Mouse (Mus musculus) thymus, postnatal 0 days (tissue): ENCODE measurements around the gene Vmn1r74. TPM values are rescaled to one million over a fixed set of nuclear protein-coding genes. Genes with fewer than 3 reads are reported as not detected.
"Not testable (repeated sequence)": the region's sequence is repeated elsewhere in the genome, so short reads cannot be mapped to it uniquely, and the experiment has no call there.

Experiments used
- DNase-seq: peaks from one replicate; pipeline ENCODE4 v3.0.0-alpha.2; 2015; ENCODE audit warnings: low spot score
- polyA plus RNA-seq: library from polyadenylated mRNA; unstranded; fragments of >200 nt; fragmentation: Nextera tagmentation; extraction: Ambion mirVana; gene quantifications from 2 replicates; pipeline ENCODE4 v1.2.1, GENCODE M21; 2015

Gene Vmn1r74
- polyA plus RNA-seq: not detected in 2 replicates

- no peak for DNase-seq
Observed at GRCm38 (mm10) chr7:11833680-11834079, at the start of gene Vmn1r74. Vmn1r74 (plus strand) TSS chr7:11833980.

- DNase-seq: no peak
Observed at GRCm38 (mm10) chr7:11813751-11814150, 20.0 kb upstream of the Vmn1r74 start.

GRCm38 (mm10) chr7:11822166-11822565 is 11.6 kb upstream of the Vmn1r74 start:
- no peak for DNase-seq

- not testable (repeated sequence) for DNase-seq
Observed at GRCm38 (mm10) chr7:11823246-11823645, 10.5 kb upstream of the Vmn1r74 start.

- no peak for DNase-seq
Observed at GRCm38 (mm10) chr7:11874330-11874729, 40.5 kb downstream of the Vmn1r74 start, which contains the start of gene Vmn1r75. Vmn1r75 (plus strand) TSS chr7:11874630.

Other genes with a start within 250 kb of the Vmn1r74 start
- not detected in 2 replicates for gene Zscan4-ps3, start 224.7 kb upstream of the Vmn1r74 start, polyA plus RNA-seq
- not detected in 2 replicates for gene Vmn1r72, start 153.8 kb upstream of the Vmn1r74 start, polyA plus RNA-seq
- gene Vmn1r73, start 103.7 kb upstream of the Vmn1r74 start, polyA plus RNA-seq: not detected in 2 replicates
- gene Vmn1r75, start 40.6 kb downstream of the Vmn1r74 start, polyA plus RNA-seq: not detected in 2 replicates
- gene Vmn1r76, start 104.2 kb downstream of the Vmn1r74 start, polyA plus RNA-seq: not detected in 2 replicates
- gene Vmn1r77, start 202.8 kb downstream of the Vmn1r74 start, polyA plus RNA-seq: not detected in 2 replicates